Mouse (Mus musculus): ENCODE results near the gene Epb41l4b.

The Epb41l4b gene

DNA sequence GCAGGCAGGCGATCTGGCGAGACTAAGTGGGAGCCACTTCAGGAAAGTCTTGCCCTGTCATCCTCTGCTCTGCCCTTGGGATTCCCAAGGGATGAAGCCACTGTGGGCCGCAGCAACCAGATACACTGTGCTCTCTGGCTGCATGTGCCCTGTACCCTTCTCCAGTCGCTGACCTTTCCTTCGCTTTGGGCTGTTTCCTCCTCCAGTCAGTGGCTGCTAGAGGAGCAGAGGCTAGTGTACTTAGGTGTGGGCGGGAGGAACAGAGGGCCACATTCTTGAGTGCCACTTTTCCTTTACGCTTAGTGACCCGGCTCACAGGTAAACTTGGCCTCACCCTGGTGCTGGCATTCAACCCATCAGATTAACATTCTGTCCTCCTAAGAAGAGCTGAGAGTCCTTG, 10.6 kb upstream of the Epb41l4b start:
- DNase-seq (ENCODE audit: extremely low read depth, low read depth, low spot score): peak; percentile 95

- no peak for DNase-seq (ENCODE audit: extremely low read depth, low read depth, low spot score)
These were observed 10.0 kb upstream of the Epb41l4b start for GRCm38 (mm10) chr4:57153068-57153835.

DNA sequence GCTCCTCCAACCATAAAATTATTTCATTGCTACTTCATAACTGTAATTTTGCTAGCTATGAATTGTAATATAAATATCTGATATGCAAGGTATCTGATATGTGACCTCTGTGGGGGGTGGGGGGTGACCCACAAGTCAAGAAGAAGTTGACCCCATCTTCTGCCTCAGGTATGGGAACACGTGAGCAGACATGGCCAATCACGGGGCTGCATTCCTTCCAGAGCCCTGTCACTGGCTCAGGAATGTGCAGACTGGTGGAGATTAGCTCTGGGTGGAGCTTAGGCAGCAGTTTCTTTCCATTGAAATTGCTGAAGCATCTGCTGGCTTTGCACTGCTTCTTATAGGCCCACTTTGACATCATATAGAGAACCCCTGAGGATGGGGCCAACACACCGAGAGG, 4.9 kb upstream of the Epb41l4b start:
- DNase-seq (ENCODE audit: extremely low read depth, low read depth, low spot score): no peak

DNA sequence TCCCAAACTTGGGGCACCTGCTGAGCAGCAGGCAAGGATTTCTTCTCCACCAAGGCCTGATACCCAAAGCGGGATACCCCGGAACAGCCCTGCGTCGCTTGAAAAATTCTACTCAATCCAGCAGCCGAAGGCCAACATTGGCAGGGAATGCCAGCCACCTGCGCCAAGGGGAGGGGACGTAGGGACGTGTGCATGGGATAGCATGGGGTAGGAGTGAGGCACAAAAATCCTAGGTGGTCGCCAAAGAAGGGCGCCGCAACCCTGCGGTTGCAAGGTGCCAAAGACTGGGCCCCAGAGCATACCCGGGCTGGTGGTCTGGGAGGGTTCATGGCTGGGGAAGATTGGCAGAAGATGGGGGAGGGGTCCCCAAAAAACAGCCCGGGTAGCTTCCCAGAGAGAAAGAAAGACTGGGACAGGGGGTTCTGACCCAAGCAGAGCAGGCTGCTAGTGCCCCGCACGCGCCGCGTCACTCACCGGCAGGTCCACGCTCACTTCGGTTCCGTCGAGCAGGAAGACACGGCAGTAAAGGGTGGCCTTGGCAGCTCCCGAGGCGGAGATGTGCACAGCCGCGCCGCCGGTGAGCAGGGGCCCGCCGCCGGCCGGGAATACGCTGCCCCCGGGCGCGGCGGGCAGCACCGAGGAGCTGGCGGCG, 737 bp downstream of the Epb41l4b start:
- no peak for DNase-seq (ENCODE audit: extremely low read depth, low read depth, low spot score)

DNA sequence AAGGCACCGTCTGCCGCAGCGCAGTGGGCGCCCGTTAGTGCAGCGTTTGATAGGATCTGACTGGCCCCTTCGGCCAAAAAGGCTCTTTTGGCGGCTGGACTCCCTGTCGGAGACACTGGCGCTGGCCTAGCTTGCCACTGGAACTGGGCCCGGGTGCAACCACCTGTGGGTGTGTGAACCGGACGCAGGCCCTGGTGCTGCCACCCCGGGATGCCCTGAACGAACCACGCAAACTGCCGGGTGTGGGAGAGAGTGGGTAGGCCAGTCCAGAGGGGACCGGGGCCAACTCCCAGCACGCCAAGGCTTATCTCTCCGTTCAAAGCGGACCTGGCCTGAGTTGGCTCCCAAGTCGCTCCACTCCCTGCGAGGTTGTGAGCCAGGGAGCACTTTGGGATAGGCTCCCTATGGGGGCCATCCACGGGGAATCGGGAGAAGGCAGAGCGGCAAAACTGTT, 1.3 kb downstream of the Epb41l4b start:
- DNase-seq (ENCODE audit: extremely low read depth, low read depth, low spot score): no peak

DNA sequence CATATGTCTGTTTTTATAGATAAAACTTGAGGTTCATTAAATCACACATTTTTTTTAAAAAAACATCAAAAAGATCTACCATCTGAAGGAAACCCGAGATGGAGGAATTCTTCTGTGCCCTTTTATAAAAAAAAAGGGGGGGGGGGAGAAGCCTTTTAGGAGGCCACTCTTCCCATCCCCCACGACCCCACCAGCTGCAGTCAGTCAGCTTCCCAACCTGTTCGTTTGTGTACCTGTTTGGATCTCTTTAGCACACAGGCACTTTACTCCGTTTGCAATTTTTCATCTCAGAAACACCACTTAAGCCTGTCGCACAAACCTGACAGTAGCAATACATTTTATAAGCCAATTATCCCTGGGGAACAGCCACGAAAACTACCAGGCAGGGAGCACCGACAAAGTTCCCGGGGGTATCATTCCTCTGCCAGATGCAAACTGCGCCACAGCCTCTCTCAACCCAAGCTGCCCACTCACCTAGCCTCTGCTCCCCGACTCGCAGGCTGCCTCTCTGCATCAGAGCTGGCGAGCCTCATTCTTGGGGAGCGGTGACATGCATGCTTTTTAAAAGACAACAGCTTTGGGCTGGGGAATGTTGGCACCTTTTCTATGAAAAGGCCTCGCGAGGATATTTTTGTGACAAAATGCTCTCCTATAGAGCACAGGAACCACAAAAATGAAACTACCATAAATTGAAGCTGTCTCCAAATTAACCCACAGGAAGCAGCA, 2.1 kb downstream of the Epb41l4b start:
- DNase-seq (ENCODE audit: extremely low read depth, low read depth, low spot score): no peak

GRCm38 (mm10) chr4:57140200-57140799, 2.9 kb downstream of the Epb41l4b start:
- DNase-seq (ENCODE audit: extremely low read depth, low read depth, low spot score): no peak

- DNase-seq (ENCODE audit: extremely low read depth, low read depth, low spot score): no peak
These were observed 3.8 kb downstream of the Epb41l4b start for GRCm38 (mm10) chr4:57139433-57139832.

DNA sequence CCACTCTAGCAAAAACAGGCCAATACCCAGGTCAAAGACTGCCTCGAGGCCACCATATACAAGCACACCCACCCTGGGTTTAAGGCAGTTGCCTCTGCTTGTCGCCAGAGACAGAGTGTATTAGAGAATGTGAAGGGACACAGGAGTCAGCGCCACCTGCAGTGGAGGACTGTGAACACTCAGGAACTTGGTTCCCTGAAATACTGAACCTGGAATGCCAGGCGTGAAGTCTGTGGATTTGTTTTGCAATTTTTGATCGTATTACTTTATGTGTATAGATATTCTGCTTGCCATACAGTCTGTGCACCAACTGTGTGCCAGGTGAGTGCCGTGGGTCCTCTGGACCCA, 5.2 kb downstream of the Epb41l4b start:
- no peak for DNase-seq (ENCODE audit: extremely low read depth, low read depth, low spot score)

- no peak for DNase-seq (ENCODE audit: extremely low read depth, low read depth, low spot score)
These were observed 5.7 kb downstream of the Epb41l4b start for GRCm38 (mm10) chr4:57137371-57138092.

GRCm38 (mm10) chr4:57135431-57135830, 7.8 kb downstream of the Epb41l4b start:
- no peak for DNase-seq (ENCODE audit: extremely low read depth, low read depth, low spot score)

GRCm38 (mm10) chr4:57134554-57134953, 8.7 kb downstream of the Epb41l4b start:
- no peak for DNase-seq (ENCODE audit: extremely low read depth, low read depth, low spot score)

DNA sequence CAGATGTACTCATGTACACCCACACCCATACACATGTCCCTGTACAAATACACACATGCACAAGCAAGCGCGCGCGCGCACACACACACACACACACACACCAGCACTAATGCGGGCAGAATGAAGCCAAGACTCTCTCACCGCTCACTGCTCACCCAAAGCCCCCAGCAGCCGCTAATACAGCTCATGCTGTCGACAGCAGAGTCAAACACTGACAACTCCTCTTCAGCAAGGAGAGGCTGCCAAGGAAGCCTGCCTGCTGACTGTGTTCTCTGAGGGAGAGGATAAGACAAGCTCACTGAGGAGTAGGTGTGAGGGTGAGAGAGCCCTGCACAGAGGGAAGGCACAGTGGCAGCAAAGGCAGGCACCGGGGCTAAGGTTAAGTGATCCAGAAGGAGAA, 11.4 kb downstream of the Epb41l4b start:
- no peak for DNase-seq (ENCODE audit: extremely low read depth, low read depth, low spot score)

- DNase-seq (ENCODE audit: extremely low read depth, low read depth, low spot score): no peak
These were observed 13.3 kb downstream of the Epb41l4b start for GRCm38 (mm10) chr4:57129718-57130515.

DNA sequence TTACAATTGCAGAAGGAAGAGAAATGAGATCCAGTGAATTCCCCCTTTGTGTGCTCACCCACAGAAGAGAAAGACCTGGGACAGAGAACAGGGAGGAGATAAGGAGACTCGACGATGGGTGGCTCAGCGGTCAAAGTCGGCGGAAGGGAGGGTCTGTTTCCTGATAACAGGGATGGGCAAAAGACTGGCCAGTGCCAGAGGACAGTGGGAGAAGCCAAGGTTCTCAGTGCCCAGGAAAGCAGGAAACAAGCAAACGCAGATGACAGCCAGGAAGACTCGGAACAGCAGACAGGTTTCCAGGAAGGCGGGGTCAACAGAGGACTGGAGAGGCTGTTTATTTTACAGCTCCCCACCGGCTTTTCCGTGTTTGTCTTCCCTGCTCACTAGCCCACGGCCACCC, 20.2 kb downstream of the Epb41l4b start:
- DNase-seq (ENCODE audit: extremely low read depth, low read depth, low spot score): no peak

GRCm38 (mm10) chr4:57122166-57122565, 21.1 kb downstream of the Epb41l4b start:
- no peak for DNase-seq (ENCODE audit: extremely low read depth, low read depth, low spot score)

GRCm38 (mm10) chr4:57120563-57120962, 22.7 kb downstream of the Epb41l4b start:
- no peak for DNase-seq (ENCODE audit: extremely low read depth, low read depth, low spot score)

GRCm38 (mm10) chr4:57119976-57120375, 23.3 kb downstream of the Epb41l4b start:
- no peak for DNase-seq (ENCODE audit: extremely low read depth, low read depth, low spot score)

DNA sequence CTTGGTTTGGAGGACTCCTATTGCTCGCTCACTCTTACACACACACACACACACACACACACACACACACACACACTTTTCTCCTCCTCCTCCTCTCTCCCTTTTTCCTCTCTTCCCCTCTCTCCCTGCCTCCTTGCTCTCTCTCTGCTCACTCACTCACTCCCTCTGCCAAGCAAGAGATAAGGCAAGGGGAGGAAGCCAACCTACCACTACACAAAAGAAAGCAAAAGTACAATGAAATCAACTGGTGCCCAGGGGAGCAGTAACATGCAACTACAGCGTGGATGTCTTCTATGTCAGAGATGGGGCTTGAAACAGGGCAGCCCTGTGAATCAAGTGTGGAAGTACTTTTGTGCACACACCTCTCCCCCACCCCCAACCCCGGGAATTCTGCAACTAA, 24.4 kb downstream of the Epb41l4b start:
- no peak for DNase-seq (ENCODE audit: extremely low read depth, low read depth, low spot score)

DNA sequence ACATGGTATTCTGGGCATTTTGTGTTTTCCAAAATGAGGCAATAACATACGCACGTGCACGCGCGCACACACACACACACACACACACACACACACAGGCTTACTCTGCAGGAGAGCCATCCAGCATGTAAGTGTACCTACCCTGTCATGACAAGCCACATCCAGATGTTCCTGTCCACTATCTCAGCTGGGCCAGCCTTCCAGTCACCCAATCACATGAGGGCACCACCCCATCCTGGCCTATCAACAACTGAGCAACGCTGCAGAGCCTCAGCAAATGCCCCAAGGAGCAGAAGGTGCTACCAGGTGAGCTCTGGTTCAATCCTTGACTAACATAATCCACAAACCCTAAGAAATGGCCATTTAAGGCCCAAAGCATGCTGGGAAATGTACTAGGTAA, 27.0 kb downstream of the Epb41l4b start:
- no peak for DNase-seq (ENCODE audit: extremely low read depth, low read depth, low spot score)

All from fat pad, adult 2 months (tissue).